Mouse (Mus musculus): ENCODE data around the gene Tmed5.

GRCm38 (mm10) chr5:108117693-108118092 lies 14.7 kb downstream of the Tmed5 start:
- no peak for TF ChIP-seq POLR2A (IDR thresholded peaks at IDR 0.05; ENCODE audit: control insufficient read depth, extremely low read depth, insufficient read depth, low read length, poor library complexity)
- no peak for TF ChIP-seq CTCF (IDR thresholded peaks at IDR 0.05; ENCODE audit: borderline replicate concordance, control insufficient read depth, extremely low read depth, insufficient read depth, low read length, poor library complexity)
